Mouse (Mus musculus) embryonic facial prominence, embryonic 15.5 days (tissue): Measurements from ENCODE around the gene Spon2. TPM values are rescaled to one million over a fixed set of nuclear protein-coding genes. Genes with fewer than 3 reads are reported as not detected.

ENCODE experiments used
- ATAC-seq: fragments of 200-750 bp; cut with Nextera tagmentation; 2 replicates; pipeline ENCODE4 v1.8.0; 2017; ENCODE audit warnings: low read depth, moderate TSS enrichment; ENCODE audit not compliant: insufficient number of reproducible peaks, low FRiP score, low TSS enrichment
- H3K27ac ChIP-seq: fragments of 300-500 bp; sonication (generic); replicated peaks from 2 replicates; pipeline ENCODE4 v1.5.1; 2015; ENCODE audit warnings: mild to moderate bottlenecking, inconsistent platforms
- H3K27me3 ChIP-seq: fragments of 300-500 bp; sonication (generic); 2 replicates; pipeline ENCODE4 v1.6.1; 2015; ENCODE audit warnings: inconsistent platforms
- H3K36me3 ChIP-seq: fragments of 300-500 bp; sonication (generic); 2 replicates; pipeline ENCODE4 v1.6.1; 2015; ENCODE audit warnings: mild to moderate bottlenecking, inconsistent platforms
- H3K4me1 ChIP-seq: fragments of 300-500 bp; sonication (generic); 2 replicates; pipeline ENCODE4 v1.6.1; 2015; ENCODE audit warnings: inconsistent platforms
- H3K4me2 ChIP-seq: fragments of 300-500 bp; sonication (generic); replicated peaks from 2 replicates; pipeline ENCODE4 v1.6.1; 2015; ENCODE audit warnings: mild to moderate bottlenecking, inconsistent platforms
- H3K4me3 ChIP-seq: fragments of 300-500 bp; sonication (generic); replicated peaks from 2 replicates; pipeline ENCODE4 v1.5.1; 2015; ENCODE audit warnings: mild to moderate bottlenecking, inconsistent platforms
- H3K9ac ChIP-seq: fragments of 300-500 bp; sonication (generic); 2 replicates; pipeline ENCODE4 v1.6.1; 2015; ENCODE audit warnings: inconsistent platforms
- H3K9me3 ChIP-seq: fragments of 300-500 bp; sonication (generic); replicated peaks from 2 replicates; pipeline ENCODE4 v1.6.1; 2016; ENCODE audit warnings: inconsistent platforms
- WGBS: fragments of 180-500 bp; shearing (Covaris S2); methylation state at CpG from one replicate; pipeline ENCODE4 v1.1.7; 2015; 5-methylcytosine and 5-hydroxymethylcytosine counted together
- polyA plus RNA-seq: library from polyadenylated mRNA; unstranded; fragments of >200 nt; fragmentation: Nextera tagmentation; extraction: Ambion mirVana; gene quantifications from 2 replicates; pipeline ENCODE4 v1.2.1, GENCODE M21; 2015

Spon2 gene
- polyA plus RNA-seq, 1 experiment from 2014 or later: 13.7 TPM

DNA sequence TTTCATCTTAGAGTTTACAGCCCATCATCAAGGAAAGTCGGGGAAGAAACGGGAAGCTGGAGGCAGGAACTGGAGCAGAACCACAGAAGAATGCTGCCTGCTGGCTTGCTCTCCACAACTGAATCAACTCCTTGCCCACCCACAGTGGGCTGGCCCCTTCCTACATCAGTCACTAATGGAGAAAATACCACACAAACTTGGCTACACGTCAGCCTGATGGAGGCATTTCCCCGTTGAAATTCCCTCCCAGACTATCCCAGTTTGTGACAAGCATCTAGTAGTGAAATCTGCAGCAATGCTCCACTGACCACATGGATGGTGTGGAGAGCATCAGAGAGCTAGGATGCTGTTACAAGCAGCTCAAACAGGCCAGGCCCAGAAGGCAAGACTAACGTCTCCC, 14.5 kb upstream of the Spon2 start:
- Histone ChIP-seq H3K27me3 (no peaks in the 10 kb centered on the region), H3K4me1 (peaks cover 39% of the 10 kb centered on the region), H3K36me3 (no peaks in the 10 kb centered on the region), H3K4me3 (no peak overlapping the region), H3K9me3 (no peaks in the 10 kb centered on the region), H3K27ac (no peak overlapping the region), H3K4me2 (no peak overlapping the region), H3K9ac (no peak overlapping the region)
- ATAC-seq: no peak
- WGBS: 68% methylated on average over 5 of the region's 5 CpGs

DNA sequence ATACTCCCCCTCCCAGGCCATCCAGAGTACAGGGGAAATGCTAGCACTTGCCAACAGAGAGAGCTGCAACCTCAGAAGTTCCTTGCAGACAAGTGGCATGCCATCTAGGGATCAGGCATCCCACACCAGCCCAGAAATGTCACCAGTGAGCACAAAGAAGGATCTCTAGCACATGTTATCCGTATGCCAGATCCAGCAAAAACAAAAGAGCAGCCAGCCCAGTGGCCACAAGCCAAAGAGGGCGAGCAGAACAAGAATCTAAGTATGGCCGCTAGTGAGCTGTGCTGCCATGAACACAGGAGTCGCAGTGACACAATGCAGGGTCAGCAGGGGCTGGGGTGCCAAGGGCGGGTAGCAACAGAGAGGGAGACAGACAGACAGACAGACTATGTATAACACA, 12.0 kb upstream of the Spon2 start:
- peaks cover 32% of the 10 kb centered on the region for H3K4me1 ChIP-seq
- 0 out of 2 replicates have a peak overlapping the region, but pooled peaks have one; percentile 34 for H3K27ac ChIP-seq
- no peak overlapping the region for H3K4me3 ChIP-seq
- no peaks in the 10 kb centered on the region for H3K9me3 ChIP-seq
- no peak overlapping the region for H3K9ac ChIP-seq
- H3K36me3 ChIP-seq: no peaks in the 10 kb centered on the region
- no peak for ATAC-seq
- 53% methylated on average over 5 of the region's 5 CpGs for WGBS
- no peaks in the 10 kb centered on the region for H3K27me3 ChIP-seq
- H3K4me2 ChIP-seq: no peak overlapping the region

DNA sequence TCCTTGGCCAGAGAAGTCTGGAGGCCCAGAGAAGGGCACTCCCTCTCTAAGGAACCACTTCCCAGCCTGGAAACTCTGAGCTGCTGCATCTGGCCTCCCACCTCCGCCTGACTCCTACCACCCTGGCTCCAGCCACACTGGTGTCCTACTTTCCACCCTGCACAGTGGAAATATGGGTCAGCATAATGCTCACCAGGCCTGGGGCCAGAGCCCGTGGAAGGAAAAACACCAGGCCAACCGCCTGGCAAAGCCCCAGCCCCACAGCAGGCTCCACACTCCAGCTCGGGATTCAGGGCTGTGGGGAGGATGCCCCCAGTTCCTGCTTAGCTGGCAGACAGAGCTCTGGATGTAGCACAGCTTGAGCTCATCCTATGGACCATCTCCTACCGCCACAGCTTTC, 10.2 kb upstream of the Spon2 start:
- 40% methylated on average over 5 of the region's 5 CpGs for WGBS
- Histone ChIP-seq H3K9ac (no peak overlapping the region), H3K4me3 (no peak overlapping the region), H3K9me3 (no peaks in the 10 kb centered on the region), H3K4me1 (peaks cover 22% of the 10 kb centered on the region), H3K36me3 (no peaks in the 10 kb centered on the region), H3K27ac (peak overlapping the region; percentile 66), H3K27me3 (no peaks in the 10 kb centered on the region), H3K4me2 (no peak overlapping the region)
- ATAC-seq: peak; percentile 84

DNA sequence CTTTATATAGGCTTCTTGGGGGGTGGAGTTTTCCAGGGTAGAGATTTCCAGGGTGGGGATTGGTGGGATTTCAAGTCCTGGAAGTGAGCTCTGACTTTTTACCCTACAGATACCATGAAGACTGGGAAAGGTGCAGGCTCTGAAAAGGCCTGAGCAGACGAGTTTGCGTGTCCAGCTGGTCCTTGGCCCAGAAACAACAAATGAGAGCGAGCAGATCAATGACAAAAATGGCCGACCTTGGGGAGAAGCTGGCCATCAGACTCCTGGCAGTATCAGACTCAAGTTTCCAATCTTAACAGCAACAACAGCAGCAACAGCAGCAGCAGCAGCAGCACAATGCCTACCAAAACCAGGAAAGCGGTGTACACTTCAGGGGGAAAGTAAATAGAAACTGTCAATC, 7.4 kb upstream of the Spon2 start:
- H3K9ac ChIP-seq: no peak overlapping the region

DNA sequence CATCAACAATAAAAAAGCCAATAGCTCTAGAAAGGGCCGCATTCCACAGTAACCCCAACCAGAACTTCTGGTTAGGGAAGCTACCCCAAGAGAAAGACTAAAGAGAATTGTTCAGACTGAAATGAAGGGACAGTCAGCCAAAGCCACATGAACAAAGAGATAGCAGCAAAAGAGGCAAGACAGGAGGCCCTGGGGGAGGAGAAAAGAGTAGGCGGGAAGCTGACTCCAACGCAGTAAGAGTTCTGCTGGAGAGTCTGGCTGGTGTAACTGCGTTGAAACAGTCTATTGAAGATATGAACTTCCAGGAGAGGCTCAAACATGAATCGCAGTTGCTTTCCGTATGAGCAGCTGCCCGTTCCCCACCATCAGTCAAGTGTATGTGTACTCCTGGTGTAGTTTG, 6.2 kb upstream of the Spon2 start:
- H3K4me1 ChIP-seq: peaks cover 27% of the 10 kb centered on the region
- H3K36me3 ChIP-seq: no peaks in the 10 kb centered on the region
- no peak overlapping the region for H3K27ac ChIP-seq
- H3K9ac ChIP-seq: no peak overlapping the region
- no peak for ATAC-seq
- WGBS: 69% methylated on average over 7 of the region's 7 CpGs
- no peak overlapping the region for H3K4me2 ChIP-seq
- no peaks in the 10 kb centered on the region for H3K9me3 ChIP-seq
- H3K27me3 ChIP-seq: no peaks in the 10 kb centered on the region
- H3K4me3 ChIP-seq: no peak overlapping the region

More for the DNA sequence above, 7.4 kb upstream of the Spon2 start:
- no peaks in the 10 kb centered on the region for H3K27me3 ChIP-seq
- no peak overlapping the region for H3K4me2 ChIP-seq
- H3K27ac ChIP-seq: no peak overlapping the region
- H3K4me3 ChIP-seq: no peak overlapping the region
- H3K4me1 ChIP-seq: peaks cover 30% of the 10 kb centered on the region
- H3K36me3 ChIP-seq: no peaks in the 10 kb centered on the region
- ATAC-seq: no peak
- no peaks in the 10 kb centered on the region for H3K9me3 ChIP-seq
- WGBS: 86% methylated on average over 5 of the region's 5 CpGs

- Histone ChIP-seq H3K27ac (no peak overlapping the region), H3K9ac (no peak overlapping the region), H3K36me3 (no peaks in the 10 kb centered on the region), H3K4me3 (no peak overlapping the region), H3K9me3 (no peaks in the 10 kb centered on the region), H3K27me3 (no peaks in the 10 kb centered on the region), H3K4me1 (peaks cover 27% of the 10 kb centered on the region), H3K4me2 (no peak overlapping the region)
- WGBS: 39% methylated on average over 9 of the region's 9 CpGs
- no peak for ATAC-seq
Measured at GRCm38 (mm10) chr5:33222841-33223744, 4.8 kb upstream of the Spon2 start.

- no peak for ATAC-seq
- H3K27ac ChIP-seq: no peak overlapping the region
- no peaks in the 10 kb centered on the region for H3K36me3 ChIP-seq
- 30% methylated on average over 6 of the region's 6 CpGs for WGBS
- H3K9me3 ChIP-seq: no peaks in the 10 kb centered on the region
- H3K27me3 ChIP-seq: no peaks in the 10 kb centered on the region
- no peak overlapping the region for H3K4me2 ChIP-seq
- H3K4me3 ChIP-seq: no peak overlapping the region
- peaks cover 32% of the 10 kb centered on the region for H3K4me1 ChIP-seq
- no peak overlapping the region for H3K9ac ChIP-seq
Measured at GRCm38 (mm10) chr5:33222389-33222788, 4.1 kb upstream of the Spon2 start.

DNA sequence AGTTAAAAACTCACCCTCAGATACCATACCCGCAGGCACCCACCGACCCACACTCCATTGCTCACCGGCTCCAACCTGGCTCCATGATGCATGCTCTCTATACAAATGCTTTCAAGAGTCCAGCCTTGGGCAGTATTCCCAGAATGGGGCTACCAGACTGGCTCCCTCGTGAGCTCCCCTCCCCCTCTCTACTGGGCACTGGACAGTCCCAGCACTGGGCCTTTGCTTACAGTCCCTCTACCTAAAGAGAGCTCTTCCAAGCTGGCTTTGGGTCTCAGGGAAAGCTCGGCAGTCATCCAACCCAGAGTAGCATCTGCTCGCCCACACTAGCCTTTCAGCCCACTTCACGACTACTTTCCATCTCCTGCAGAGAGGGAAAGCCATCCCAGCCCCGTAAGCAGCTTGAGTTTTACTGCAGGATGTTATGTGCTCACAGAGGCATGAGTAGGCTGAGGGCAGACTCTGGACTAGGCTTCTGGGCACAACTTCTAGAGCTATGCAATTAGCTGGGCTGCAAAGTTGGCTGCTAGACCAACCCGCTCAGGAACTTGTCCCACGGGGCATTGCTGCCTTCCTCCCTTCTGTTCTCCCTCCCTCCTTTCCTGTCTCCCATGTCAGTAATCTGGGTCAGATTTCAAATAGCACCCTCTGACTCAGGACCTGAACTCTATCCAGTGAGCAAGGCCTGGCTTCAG, 2.2 kb upstream of the Spon2 start:
- 69% methylated on average over 10 of the region's 10 CpGs for WGBS
- no peak overlapping the region for H3K4me2 ChIP-seq
- no peak for ATAC-seq
- no peaks in the 10 kb centered on the region for H3K27me3 ChIP-seq
- no peaks in the 10 kb centered on the region for H3K9me3 ChIP-seq
- no peak overlapping the region for H3K9ac ChIP-seq
- H3K36me3 ChIP-seq: no peaks in the 10 kb centered on the region
- H3K4me1 ChIP-seq: peaks cover 41% of the 10 kb centered on the region
- H3K4me3 ChIP-seq: no peak overlapping the region
- H3K27ac ChIP-seq: no peak overlapping the region

DNA sequence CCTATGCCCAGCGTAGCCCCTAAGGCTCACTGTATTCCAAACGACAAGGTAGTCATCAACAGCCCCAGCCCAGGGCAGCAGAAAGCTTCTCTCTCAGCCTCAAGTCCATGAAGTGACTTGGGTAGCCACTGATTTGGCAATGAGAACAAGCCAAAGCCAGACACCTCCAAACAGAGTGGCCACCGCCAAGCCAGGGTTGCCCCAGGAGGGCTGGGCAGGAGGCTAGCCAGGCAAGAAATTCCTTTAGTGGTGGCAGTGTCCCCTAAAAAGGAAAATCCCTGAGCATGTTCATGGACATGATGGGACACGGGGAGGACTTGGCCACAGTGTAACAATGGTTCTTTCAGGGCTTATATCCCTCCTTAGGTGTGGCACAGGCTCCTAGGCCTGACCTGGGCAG, 1.6 kb upstream of the Spon2 start:
- no peaks in the 10 kb centered on the region for H3K27me3 ChIP-seq
- no peak overlapping the region for H3K4me3 ChIP-seq
- no peaks in the 10 kb centered on the region for H3K36me3 ChIP-seq
- H3K4me2 ChIP-seq: no peak overlapping the region
- H3K4me1 ChIP-seq: peaks cover 44% of the 10 kb centered on the region
- no peak overlapping the region for H3K27ac ChIP-seq
- 91% methylated on average over 4 of the region's 4 CpGs for WGBS
- H3K9ac ChIP-seq: no peak overlapping the region
- ATAC-seq: no peak
- H3K9me3 ChIP-seq: no peaks in the 10 kb centered on the region

DNA sequence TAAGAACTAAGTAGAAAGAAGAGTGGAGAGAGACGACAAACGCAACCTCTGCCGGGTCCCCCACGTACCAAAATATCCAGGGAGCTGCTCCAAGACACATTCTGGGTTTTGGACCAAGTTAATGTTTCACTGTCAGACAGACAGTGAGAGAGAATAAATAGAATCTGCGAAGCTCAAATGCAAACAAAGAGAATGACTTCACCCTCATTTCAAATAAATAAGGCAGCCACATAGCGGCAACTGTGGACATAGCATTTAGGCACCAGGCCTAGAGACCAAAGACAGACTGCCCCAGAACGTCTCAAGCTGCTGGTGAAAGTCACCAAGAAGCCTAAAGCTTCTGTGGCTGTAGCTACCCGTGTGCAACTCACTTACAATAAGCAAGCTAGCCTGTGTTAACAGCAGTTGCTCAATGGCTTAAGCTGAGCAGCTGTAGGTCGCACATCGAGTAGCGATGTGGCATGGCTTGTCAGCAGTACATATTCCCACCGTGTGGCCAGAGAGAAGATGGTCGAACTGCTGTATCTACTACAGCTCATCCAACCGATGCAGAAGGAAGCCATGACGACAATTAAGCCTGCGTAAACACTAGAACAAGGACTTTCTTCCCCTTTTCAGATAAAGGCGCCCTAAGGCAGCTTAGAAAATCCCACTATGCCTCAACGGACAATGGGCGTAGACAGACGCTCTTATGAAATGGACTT, 643 bp upstream of the Spon2 start:
- Histone ChIP-seq H3K9me3 (no peaks in the 10 kb centered on the region), H3K4me3 (no peak overlapping the region), H3K4me1 (peaks cover 44% of the 10 kb centered on the region), H3K36me3 (no peaks in the 10 kb centered on the region), H3K4me2 (no peak overlapping the region), H3K27ac (peak overlapping the region; percentile 66), H3K9ac (no peak overlapping the region), H3K27me3 (no peaks in the 10 kb centered on the region)
- no peak for ATAC-seq
- 70% methylated on average over 20 of the region's 20 CpGs for WGBS

GRCm38 (mm10) chr5:33217663-33218062, 592 bp downstream of the Spon2 start:
- Histone ChIP-seq H3K9me3 (no peaks in the 10 kb centered on the region), H3K27me3 (no peaks in the 10 kb centered on the region), H3K4me2 (peak overlapping the region; percentile 10), H3K36me3 (no peaks in the 10 kb centered on the region), H3K4me1 (peaks cover 40% of the 10 kb centered on the region), H3K4me3 (no peak overlapping the region), H3K27ac (no peak overlapping the region), H3K9ac (0 out of 2 replicates have a peak overlapping the region, but pooled peaks have one; percentile 6)
- no peak for ATAC-seq
- WGBS: 45% methylated on average over 3 of the region's 3 CpGs
